Mouse (Mus musculus): ENCODE results near the gene Prss27. TPM values are rescaled to one million over a fixed set of nuclear protein-coding genes. Genes with fewer than 3 reads are reported as not detected.

Prss27 gene
- total RNA-seq (2021) = not detected
- long read RNA-seq, experiment 1, partial matches to known transcripts = 1 of 1 reads
- long read RNA-seq, experiment 1, other reads (novel, unspliced or antisense) = 0 of 1 reads
- long read RNA-seq, experiment 2 = 0 reads

GRCm38 (mm10) chr17:24037844-24038243 is at the start of gene Prss27:
TSS of gene Prss27 (plus strand) at chr17:24038144.
- no peak for DNase-seq (ENCODE audit: low spot score in 2 of 2)

GRCm38 (mm10) chr17:23989802-23990201 is 48.1 kb upstream of the Prss27 start:
- no peak for DNase-seq (ENCODE audit: low spot score in 2 of 2)

GRCm38 (mm10) chr17:23992789-23993553 is 45.0 kb upstream of the Prss27 start:
- no peak for DNase-seq (ENCODE audit: low spot score in 2 of 2)

GRCm38 (mm10) chr17:23993559-23994428 is 44.1 kb upstream of the Prss27 start:
- peak; percentile 92 to 95 for DNase-seq (ENCODE audit: low spot score in 2 of 2)

- DNase-seq (ENCODE audit: low spot score in 2 of 2) = no peak
Observed at GRCm38 (mm10) chr17:23994667-23995066, 43.3 kb upstream of the Prss27 start.

GRCm38 (mm10) chr17:23995421-23995820 is 42.5 kb upstream of the Prss27 start:
- DNase-seq (ENCODE audit: low spot score in 2 of 2) = no peak

- DNase-seq (ENCODE audit: low spot score in 2 of 2) = no peak
Observed at GRCm38 (mm10) chr17:23997901-23998300, 40.0 kb upstream of the Prss27 start, which contains the start of gene Prss22. TSS of gene Prss22 (minus strand) at chr17:23998100.

GRCm38 (mm10) chr17:23998383-23998782 is 39.6 kb upstream of the Prss27 start:
- no peak for DNase-seq (ENCODE audit: low spot score in 2 of 2)

- no peak for DNase-seq (ENCODE audit: low spot score in 2 of 2)
Observed at GRCm38 (mm10) chr17:24000404-24000803, 37.5 kb upstream of the Prss27 start.

- no peak for DNase-seq (ENCODE audit: low spot score in 2 of 2)
Observed at GRCm38 (mm10) chr17:24004071-24004665, 33.8 kb upstream of the Prss27 start.

GRCm38 (mm10) chr17:24005049-24005448 is 32.9 kb upstream of the Prss27 start:
- no peak for DNase-seq (ENCODE audit: low spot score in 2 of 2)

GRCm38 (mm10) chr17:24006930-24007329 is 31.0 kb upstream of the Prss27 start:
- DNase-seq (ENCODE audit: low spot score in 2 of 2) = no peak

- DNase-seq (ENCODE audit: low spot score in 2 of 2) = no peak
Observed at GRCm38 (mm10) chr17:24007391-24007790, 30.6 kb upstream of the Prss27 start.

GRCm38 (mm10) chr17:24008105-24008504 is 29.8 kb upstream of the Prss27 start:
- DNase-seq (ENCODE audit: low spot score in 2 of 2) = no peak

GRCm38 (mm10) chr17:24009617-24010016 is 28.3 kb upstream of the Prss27 start:
- DNase-seq (ENCODE audit: low spot score in 2 of 2) = no peak

GRCm38 (mm10) chr17:24012921-24013320 is 25.0 kb upstream of the Prss27 start:
- DNase-seq (ENCODE audit: low spot score in 2 of 2) = no peak

GRCm38 (mm10) chr17:24014433-24014965 is 23.4 kb upstream of the Prss27 start:
- DNase-seq (ENCODE audit: low spot score in 2 of 2) = no peak

GRCm38 (mm10) chr17:24015727-24016126 is 22.2 kb upstream of the Prss27 start:
- no peak for DNase-seq (ENCODE audit: low spot score in 2 of 2)

GRCm38 (mm10) chr17:24020696-24021095 is 17.2 kb upstream of the Prss27 start:
- DNase-seq (ENCODE audit: low spot score in 2 of 2) = no peak

GRCm38 (mm10) chr17:24021375-24022199 is 16.4 kb upstream of the Prss27 start:
- DNase-seq (ENCODE audit: low spot score in 2 of 2) = no peak
